Mouse (Mus musculus): ENCODE measurements around the gene Inha.

The Inha gene

DNA sequence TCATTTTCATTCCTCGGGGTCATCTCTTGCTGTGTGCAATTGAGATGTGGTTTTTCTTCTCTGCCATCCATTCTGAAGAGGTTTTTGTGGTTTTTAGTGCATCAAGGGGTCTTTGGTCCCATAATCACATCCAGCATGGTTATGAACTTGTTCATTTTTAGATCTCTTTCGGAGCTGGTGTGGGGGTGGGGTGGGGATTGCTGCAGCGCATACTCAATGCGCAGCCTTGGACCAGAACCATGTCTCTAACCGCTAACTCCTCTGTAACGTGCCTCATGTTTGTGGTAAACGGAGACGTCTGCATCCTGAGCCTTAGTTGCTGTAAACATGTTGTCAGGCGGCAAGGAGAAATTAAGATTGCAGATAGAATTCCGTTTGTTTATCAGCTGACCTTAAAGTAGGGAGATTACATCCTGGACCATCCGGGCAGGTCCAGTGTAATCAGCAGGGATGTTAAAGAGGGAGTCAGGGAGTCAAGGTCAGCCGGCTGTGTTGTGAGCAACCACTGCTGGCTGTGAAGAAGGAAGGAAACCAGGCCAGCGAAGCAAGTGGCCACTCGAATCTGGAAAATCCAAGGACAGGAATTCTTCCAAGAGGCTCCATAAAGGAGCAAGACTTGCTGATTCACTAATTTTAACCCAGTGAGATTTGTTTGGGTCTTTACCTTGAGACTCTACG lies 10.0 kb downstream of the Inha start:
- in situ Hi-C loops (cut with MboI, MseI) = no loop called here

DNA sequence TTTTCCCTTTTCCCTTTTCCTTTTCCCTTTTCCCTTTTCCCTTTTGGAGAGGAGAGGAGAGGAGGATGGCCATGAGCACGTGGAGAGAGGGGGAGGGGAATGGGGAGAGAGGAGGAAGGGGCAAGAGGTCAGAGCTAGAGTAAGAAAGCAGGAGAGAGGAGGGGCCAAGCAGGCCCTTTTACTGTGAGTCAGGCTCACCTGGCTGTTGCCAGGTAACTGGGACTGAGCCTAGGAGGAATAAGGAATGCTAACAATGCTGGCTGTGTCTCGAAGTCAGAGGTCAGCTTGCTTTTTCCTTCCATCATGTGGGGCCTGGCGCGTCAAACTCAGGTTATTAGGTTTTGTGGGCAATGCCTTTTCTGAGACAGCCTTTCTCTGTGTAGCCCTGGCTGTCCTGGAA lies 11.1 kb downstream of the Inha start:
- in situ Hi-C loops (cut with MboI, MseI) = no loop called here

- in situ Hi-C loops (cut with MboI, MseI) = no loop called here
Observed at GRCm38 (mm10) chr1:75518427-75518826, 11.6 kb downstream of the Inha start.

GRCm38 (mm10) chr1:75519576-75519975 lies 12.7 kb downstream of the Inha start:
- in situ Hi-C loops (cut with MboI, MseI) = no loop called here

GRCm38 (mm10) chr1:75521321-75522031 lies 14.6 kb downstream of the Inha start, which contains the start of gene Stk11ip:
Gene Stk11ip, plus strand, starts transcription at chr1:75521529.
- in situ Hi-C loops (cut with MboI, MseI) = loop anchor here in 1 of 2 experiments (10.0 kb wide), 1 partner anchor 657 kb away; no protein-coding TSS in a partner anchor

- in situ Hi-C loops (cut with MboI, MseI) = loop anchor here in 1 of 2 experiments (10.0 kb wide), 1 partner anchor 660 kb away; no protein-coding TSS in a partner anchor
Observed at GRCm38 (mm10) chr1:75524679-75525078, 17.8 kb downstream of the Inha start.

DNA sequence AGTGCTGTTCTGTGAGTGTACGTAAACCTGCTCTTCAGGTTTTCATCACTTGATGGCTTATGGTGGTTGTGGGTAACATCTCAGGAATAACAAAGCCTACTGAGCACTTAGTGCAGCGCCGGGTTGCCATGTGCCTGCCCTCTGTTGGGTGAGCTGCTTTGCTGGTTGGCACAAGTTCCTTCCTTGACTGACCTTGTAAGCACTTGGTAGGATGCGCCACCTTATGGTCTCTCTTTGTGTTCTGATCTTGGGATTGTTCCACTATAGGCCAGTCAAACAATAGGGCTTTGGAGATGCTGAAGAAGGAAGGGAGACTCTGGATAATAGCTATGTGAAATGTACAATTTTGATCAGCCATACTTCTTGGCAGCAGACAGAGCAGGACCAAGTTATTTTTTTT lies 23.7 kb downstream of the Inha start:
- in situ Hi-C loops (cut with MboI, MseI) = no loop called here

- in situ Hi-C loops (cut with MboI, MseI) = no loop called here
Observed at GRCm38 (mm10) chr1:75532280-75533172, 25.6 kb downstream of the Inha start.

- in situ Hi-C loops (cut with MboI, MseI) = no loop called here
Observed at GRCm38 (mm10) chr1:75533325-75534252, 26.7 kb downstream of the Inha start.

- in situ Hi-C loops (cut with MboI, MseI) = no loop called here
Observed at GRCm38 (mm10) chr1:75537587-75537986, 30.7 kb downstream of the Inha start.

DNA sequence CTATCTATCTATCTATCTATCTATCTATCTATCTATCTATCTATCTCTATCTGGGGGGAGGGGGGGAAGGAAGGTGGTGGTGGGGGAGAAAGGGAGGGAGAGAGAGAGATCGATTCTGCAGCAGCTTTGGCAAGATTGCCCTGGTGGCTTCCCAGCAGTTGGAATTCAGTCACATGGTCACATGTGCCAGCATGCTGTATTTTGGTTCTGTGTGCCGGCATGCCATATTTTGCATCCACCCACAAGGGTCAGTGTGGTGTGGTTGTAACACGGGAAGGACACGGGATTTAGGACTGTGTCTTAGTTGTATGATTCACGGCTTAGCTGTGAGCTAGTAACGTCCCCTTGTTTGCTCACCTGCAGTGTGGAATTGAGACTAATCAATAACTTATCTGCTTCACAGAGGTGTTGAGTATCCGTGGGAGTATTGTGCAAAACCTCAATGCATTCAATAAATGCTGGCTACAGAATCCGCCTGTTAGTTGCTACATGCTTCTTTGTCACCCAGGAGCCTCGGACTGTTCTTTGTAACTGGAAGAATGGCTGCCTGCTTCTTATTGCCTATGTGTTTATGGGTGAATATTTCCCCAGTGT lies 31.8 kb downstream of the Inha start:
- in situ Hi-C loops (cut with MboI, MseI) = no loop called here

DNA sequence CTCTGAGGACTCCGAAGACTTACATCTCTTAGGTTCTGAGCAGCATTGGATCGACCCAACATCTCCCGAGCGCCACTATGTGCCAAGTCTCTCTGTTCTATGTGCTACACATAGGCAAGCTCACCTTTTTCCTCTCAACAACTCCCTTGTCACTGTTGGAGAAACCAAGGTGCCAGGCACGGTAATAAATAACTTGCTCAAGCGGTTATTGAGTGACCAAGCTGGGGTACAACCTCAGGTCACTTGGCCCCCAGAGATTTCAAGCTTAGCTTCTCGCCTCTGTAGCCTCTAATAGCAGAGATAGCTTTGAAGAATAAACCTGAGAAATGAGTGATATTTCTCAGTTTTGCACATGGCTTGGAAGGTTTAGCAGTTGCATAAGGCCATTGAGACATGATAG lies 34.6 kb downstream of the Inha start:
- in situ Hi-C loops (cut with MboI, MseI) = no loop called here

GRCm38 (mm10) chr1:75544351-75544750 lies 37.5 kb downstream of the Inha start:
- in situ Hi-C loops (cut with MboI, MseI) = no loop called here

DNA sequence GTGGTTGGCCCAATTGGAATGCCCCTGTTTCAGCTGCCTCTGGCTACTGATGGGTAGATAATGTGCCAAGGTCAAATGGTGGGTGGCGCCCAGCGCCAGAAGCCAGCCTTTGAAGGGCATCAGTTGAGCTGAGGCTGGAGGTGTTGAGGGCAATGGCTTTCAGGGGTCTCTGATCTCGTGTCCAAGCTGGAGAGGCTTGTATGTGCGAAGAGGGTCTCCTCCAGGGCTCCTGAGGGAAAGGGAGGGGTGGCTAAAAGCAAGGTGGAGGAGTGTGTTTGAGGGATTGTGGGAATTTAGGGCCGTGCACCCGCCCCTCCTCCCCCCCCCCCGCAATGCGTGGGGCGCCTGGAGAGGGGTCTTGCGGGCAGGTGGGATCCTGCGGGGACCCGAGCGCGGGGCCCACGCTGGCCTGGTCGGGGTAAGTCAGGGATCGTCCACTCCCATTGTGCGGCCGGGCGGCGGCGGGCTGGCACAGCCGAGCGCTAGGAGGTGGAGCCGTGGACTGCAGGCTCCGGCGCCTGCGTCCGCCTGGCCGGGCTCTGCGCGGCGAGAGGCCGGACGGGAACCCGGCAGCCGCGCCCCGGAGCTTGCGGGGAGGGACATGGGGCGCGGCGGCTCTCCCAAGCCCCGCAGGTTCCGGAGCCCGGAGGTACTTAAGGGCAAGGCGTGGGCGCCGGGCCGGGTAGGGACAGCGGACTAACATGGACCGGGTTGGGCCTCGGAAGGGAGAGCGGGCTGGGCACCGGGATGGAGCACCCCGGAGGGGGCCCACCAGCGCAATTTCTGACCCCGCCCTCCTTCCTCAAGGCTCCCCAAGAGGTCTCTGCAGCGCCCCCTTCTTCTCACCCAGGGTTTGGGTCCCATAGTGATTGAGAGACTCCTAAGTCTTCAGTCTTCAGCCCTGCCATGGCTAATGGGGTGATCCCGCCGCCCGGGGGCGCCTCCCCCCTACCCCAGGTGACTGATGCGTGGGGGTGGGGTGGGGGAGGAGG lies 39.4 kb downstream of the Inha start, which contains the start of gene Slc4a3:
Gene Slc4a3 (plus strand): TSS at position 302 of the 992 bp plus-strand sequence.
- in situ Hi-C loops (cut with MboI, MseI) = loop anchor here in 1 of 2 experiments (5.0 kb wide), 1 partner anchor 494 kb away; no protein-coding TSS in a partner anchor

- in situ Hi-C loops (cut with MboI, MseI) = loop anchor here in 1 of 2 experiments (5.0 kb wide), 1 partner anchor 495 kb away; no protein-coding TSS in a partner anchor
Observed at GRCm38 (mm10) chr1:75547351-75547750, 40.5 kb downstream of the Inha start.

GRCm38 (mm10) chr1:75548083-75548482 lies 41.2 kb downstream of the Inha start:
- in situ Hi-C loops (cut with MboI, MseI) = loop anchor here in 1 of 2 experiments (5.0 kb wide), 1 partner anchor 496 kb away; no protein-coding TSS in a partner anchor

GRCm38 (mm10) chr1:75548871-75549270 lies 42.0 kb downstream of the Inha start:
- in situ Hi-C loops (cut with MboI, MseI) = loop anchor here in 1 of 2 experiments (5.0 kb wide), 1 partner anchor 497 kb away; no protein-coding TSS in a partner anchor

Measured in T-helper 17 cell (primary cell).